Mouse (Mus musculus): ENCODE results near the gene Samd8.

Samd8 gene

DNA sequence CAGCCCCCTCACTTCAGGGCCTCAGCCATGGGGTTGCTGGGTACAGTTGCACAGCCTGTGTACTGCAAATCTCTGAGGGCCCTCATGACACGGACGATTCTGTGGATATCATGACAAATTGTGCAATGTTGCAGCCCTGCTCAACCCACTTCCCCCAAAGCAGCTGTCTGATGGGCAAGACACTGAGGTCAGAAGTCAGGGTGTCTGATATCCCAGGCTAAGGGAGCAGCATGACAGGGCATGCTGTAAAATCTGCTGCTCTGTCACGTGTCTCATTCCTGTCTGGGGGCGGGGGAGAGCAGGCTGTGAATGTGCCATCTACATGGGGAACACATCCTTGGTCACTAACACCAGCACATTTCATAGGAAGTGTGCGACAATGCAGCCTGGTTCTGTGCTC lies 5.2 kb upstream of the Samd8 start:
- CTCF ChIA-PET: no interaction called here

DNA sequence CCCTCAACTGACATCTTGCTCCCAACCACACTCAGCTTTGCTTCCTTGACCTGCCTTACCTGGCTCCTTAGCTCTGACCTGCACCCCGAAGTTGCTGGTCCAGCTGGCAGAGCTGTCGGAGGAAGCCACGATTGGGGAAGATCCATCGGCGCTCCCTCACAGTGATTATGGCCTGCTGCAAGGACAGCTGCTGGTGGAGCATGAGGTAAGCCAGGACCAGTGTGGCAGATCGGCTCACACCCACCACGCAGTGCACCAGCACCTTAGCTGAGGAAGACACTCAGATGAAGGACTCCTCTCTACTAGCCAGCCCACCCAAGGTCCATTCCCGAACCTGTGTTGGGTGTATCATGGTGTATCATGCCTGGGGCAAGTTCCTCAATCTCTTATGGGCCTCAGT lies 4.1 kb upstream of the Samd8 start:
- CTCF ChIA-PET: no interaction called here

DNA sequence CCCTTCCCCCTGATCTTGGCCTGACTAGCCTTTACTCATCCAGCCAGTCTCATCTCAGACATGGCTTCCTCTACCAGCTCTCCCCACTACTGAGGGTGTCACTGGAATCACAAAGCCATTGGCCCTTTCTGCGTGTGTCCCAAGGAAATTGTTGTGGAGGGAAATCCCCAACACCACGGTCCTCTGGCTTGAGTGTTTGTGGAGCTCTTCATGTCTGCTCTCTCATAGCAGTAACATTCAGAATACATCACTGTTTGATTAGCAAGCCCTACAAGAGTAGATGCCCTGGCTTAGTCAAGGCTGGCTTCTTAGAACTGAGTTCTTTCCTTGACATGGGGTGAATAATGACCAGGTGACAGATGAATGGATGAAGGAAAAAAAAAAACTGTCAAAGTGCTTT lies 3.5 kb upstream of the Samd8 start:
- CTCF ChIA-PET: no interaction called here

DNA sequence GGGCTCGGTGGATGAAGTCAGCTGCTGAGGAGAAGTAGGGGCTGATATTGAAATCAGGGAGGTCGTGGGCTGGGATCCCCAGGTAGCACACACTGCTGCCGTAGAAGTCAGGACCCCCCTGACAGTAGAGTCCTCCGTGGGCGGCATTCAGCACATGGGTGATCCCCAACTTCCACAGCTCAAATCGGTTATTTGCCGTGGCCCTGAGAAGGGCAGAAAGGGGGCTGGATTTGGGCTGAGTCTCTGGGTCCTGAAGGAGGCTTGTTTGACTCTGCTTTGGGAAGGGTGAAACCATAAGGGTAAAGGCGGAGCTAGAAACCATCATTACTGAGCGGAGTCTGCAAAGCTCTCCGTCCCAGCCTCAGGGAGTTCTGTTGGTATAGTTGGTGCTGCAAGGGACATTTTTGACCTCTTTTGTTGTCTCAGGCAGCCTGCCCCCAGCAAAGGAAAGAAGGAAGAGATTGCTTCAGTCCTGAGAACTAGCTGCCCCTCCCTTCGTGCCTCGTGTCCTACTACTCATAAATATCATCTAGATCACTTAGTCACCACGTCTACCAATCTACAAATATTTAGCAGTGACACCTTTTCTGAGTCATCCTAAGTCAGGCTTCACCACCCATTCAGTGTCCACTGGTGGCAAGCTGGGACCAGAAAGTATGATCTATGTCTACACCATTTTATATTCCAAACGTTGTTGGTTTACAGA lies 2.7 kb upstream of the Samd8 start:
- CTCF ChIA-PET: interaction anchor here (0.6 kb wide), 1 partner anchor 497 kb away, joined by 5 read pairs; no protein-coding TSS in a partner anchor

DNA sequence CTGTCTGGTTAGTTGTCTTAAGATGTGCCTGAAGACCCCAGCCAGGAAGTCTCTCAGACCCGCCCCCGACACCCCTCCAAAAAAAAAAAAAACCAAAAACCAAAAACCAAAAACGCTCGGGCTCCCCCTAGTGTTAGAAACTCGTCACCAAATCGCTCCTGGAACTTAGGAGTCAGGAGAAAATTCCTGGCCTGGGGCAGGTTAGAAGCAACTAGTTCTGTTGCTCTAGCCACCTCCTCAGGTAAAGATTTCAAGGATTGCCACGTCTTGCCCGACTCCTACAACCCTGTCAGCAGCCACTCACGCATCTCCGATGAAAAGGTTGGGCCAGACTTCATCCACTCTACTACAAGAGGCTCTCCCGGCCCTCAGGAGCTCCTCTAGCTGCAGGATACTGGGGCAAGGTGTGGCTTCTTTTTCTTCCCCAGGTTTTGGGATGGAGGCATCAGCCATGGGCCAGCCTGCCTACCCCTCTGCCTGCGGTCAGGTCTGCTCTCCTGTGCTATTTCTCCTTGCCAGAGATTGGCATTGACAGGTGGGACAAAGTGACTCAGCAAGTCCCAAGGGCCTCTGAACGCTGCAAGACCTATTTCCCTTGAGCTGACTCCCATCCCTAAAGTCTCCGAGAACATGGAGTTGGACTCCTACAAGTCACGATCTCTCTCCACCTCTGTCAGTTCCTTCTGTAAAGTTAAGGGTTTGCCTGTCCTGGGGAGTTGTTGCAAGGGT lies 2.0 kb upstream of the Samd8 start:
- CTCF ChIA-PET: no interaction called here

DNA sequence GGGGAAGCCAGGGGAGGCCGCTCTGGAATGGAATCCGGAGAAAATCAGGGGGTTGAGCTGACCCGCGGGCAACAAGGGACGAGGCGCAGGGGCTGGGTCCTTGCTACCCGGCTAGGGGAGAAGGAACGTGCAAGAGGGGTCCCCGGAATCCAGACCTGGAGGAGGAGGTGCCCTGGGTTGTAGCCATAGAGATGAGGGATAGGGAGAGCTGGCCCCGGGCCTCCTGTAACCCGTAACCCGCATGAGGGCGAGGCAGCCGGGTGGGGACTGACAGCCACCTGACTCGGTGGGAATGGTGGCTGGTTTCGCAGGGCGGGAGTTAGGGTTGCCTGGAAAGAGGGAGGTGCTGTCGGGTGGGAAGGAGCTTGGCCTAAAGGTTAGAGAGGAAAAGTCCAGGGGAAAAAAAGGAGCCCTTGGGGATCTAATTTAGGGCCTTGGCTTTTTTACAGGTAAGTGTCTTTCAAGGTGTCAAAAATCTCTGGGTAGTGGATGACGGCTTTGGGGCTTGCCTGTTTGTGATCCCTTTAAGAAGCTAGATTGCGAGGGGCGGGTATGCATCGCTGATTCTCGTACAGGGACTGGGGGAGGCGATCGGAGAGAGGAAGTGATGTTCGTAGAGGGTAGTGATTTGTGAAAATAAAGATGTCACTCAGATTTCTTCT lies 681 bp downstream of the Samd8 start, which contains the start of gene Dusp13:
Gene Dusp13 (minus strand): TSS at position 301 of the 662 bp plus-strand sequence.
- CTCF ChIA-PET: interaction anchor here (0.7 to 1.2 kb wide), 2 partner anchors 72 to 79 kb away, joined by 3 read pairs; no protein-coding TSS in a partner anchor

DNA sequence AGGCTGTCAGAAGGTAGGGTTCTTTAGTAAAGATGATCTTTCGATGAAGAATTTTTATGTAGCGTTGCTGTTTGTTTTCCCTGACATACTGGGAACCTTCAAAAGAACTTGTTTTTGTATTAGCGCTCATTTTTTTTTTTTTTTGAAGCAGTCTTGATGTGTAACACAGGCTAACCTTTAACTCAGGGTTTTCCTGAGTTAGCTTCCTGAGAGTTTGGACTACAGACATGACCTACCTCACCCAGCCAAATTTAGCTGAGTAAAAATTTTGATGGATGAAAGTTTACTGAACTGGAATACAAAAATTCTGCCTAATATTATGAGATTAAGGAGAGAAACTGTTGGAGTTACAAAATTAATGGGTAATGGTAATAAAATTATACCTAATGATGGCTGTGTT lies 2.1 kb downstream of the Samd8 start:
- CTCF ChIA-PET: interaction anchor here (0.6 to 0.7 kb wide), 2 partner anchors 12 to 606 kb away, joined by 3 to 9 read pairs; no protein-coding TSS in a partner anchor

DNA sequence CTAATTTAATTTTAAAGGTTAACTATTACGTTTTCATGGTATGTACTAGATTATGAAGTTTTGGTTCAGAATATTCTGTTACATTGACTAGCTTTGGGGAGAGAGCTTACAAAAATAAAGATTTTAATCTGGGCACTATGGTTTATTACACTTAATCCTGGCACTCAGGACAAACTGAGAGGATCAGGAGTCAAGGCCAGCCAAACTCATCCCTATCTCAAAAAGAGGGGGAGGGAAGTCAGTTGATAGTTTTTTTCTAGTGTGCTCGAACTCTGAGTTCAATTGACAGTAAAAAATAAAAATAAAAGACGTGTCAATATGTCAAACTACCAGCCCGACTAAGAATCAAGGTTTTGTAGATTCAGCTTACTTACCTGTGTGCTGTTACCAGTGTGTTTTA lies 3.0 kb downstream of the Samd8 start:
- CTCF ChIA-PET: no interaction called here

DNA sequence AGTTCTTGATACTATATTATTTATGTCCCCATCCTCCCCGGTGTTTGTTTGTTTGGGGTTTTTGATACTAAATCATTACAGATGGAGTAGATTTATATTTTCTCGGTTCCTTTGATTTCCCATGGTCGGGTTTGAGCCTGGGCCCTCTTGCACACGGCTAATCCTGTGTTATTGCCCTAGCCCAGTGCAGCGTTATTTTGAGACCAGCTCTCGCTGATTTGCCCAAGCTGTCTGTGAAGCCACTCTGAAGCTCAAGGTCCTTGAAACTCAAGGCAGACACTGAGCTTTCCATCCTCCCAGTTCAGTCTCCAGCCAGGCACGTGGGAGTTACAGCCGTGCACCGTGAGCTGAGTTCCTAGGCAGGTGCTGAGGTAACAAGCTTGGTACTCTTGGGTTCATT lies 11.2 kb downstream of the Samd8 start:
- CTCF ChIA-PET: no interaction called here

DNA sequence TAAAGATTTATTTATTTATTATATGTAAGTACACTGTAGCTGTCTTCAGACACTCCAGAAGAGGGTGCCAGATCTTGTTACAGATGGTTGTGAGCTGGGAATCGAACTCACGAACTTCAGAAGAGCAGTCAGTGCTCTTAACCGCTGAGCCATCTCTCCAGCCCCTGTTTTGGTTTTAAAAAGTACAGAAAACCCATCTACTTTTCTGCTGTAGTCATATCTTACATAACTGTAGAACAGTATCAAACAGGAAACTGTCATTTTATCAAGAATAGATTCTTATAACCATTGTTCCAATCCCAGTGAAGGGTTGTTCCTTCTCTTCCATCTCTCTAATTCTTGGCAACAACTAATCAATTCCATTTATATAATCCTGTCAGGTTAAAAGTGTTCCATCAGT lies 13.4 kb downstream of the Samd8 start:
- CTCF ChIA-PET: no interaction called here

DNA sequence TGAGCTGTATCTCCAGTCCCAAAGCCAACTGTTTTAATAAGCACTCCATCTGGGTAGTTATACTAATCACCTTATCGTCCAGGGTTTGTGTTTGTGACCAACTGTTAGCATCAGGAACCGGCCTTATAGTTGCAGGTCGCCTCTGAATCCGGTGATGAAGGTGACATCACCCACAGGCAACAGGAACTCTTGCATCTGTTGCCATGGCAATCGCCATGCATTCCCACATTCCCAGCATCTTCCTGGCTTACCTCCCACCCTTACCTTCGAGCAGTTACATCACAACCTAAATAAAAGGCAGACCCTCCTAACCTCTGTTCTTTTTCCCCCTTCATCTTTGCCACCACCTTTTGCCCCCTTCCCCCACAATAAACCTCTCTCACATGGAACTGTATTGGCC lies 14.3 kb downstream of the Samd8 start:
- CTCF ChIA-PET: no interaction called here

DNA sequence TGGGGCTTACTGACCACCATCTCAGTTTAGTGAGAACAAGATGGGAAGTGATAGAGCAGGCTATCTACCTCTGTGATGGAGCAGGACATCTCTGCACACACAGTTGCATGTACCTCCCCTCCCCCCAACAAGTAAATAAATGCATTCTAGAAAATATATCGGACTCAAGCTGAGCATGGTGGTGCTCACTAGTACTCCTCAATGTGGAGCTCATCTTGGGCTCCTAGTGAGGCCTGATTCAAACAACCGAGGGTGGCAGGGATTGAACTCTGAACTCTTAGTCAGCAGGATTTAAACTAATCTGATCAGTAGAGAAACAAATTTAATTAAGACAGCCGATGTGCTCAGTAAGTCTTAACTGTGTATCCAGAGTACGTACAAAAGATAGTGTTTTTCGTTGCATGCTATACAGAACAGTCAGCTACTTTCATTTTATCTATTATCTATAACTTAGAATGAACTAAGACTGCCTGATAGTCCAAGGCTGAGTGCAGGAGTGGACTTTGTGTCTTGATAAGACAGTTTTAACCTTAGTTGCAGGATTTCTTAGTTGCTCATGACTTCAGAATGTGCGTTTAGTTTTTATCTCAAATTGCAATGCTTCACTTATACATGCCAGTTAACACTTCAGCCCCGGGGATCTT lies 15.5 kb downstream of the Samd8 start:
- CTCF ChIA-PET: no interaction called here

DNA sequence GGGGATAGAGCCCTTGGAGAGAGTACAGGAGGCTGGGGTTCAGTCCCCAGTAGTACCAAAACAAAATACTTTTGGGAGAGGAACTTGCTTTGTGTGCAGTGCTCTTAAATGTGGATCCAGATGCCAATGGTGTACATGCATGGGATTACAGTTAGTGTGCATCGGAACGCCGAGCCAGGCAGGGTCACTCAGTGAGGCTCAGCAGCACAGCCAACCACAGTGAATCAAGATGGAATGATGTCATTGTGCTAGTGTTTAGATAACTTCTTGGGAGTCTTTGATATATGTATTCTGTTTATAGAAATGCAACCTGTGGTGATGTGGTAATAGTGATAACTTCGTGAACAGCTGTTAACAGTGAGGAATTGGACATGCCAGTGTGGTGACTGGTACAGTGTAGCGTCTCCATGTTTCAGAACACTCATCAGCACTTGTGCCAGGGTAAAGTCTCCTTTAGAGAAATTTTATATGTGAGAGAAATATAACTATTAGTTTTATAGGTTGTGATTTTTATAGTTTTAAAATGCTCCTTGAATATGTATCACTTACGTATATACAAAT lies 16.1 kb downstream of the Samd8 start:
- CTCF ChIA-PET: no interaction called here

DNA sequence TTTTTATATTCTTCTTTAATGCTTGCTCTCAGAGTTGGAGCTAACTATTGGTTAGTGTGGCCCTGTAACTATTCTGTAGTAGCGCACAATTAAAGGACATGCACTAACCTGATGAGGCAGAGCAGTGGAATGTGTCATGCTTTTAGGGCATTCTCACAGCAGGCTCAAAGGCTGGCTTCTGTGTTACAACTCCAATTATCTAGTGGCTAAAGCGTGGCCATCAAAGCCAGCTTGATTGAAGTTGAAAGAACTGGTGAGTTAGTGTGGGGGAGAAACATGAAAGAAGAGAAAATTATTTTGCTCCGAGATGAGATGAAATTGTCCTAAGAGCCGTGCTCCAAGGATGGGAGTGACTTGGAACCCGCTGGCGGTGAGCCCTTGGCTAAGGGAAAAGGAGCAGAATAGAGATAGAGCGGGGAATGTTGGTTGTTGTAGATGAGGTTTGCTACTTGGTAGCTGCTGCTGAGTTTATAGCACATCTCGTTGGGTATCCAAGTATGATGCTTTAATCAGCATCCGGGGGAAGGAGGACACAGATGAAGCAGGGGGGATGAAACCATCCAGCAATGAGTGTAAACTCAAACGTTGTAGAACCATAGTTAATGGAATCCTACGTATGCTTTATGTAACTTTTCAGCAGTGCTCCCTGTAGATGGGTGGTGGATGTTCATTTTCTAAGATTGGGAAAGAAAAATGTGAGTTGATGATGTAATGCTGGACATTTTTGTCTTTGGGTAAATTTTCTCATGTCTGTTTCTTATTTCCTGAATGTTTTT lies 22.4 kb downstream of the Samd8 start:
- CTCF ChIA-PET: no interaction called here

DNA sequence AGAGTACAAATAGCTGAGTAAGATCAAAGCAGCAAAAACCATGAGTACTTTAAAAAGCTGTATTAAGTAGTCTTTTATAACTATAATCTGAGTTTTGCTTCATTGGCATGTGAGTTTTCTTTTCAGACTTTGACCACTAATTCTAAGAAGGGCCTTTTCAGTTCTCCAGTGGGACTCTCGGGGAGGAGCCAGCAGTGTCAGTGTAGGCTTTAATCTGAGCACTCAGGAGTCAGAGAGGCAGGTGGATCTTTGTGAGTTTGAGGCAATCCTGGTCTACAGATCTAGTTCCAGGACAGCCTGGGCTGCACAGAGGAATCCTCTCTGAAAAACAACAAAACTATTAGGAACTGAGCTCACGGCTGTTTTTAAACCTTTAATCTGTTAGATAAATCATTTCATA lies 23.6 kb downstream of the Samd8 start:
- CTCF ChIA-PET: no interaction called here

DNA sequence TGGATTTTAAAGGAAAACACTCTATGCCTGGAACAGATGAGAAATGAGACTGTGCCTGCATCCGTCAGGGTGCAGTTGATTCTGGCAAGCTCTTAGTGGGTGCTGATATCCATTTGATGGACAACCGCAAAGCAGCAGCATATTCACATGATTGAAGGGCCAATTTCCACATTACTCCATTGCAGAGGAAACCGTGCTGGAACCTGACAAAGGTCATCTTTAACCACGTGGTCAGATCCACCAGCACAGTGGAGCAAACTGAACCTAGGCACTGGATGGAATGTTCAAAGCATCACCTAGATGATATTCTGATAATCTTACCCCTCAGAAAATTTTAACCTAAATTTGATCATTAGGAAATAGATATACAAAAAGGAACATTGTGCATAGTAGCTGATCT lies 25.9 kb downstream of the Samd8 start:
- CTCF ChIA-PET: no interaction called here

DNA sequence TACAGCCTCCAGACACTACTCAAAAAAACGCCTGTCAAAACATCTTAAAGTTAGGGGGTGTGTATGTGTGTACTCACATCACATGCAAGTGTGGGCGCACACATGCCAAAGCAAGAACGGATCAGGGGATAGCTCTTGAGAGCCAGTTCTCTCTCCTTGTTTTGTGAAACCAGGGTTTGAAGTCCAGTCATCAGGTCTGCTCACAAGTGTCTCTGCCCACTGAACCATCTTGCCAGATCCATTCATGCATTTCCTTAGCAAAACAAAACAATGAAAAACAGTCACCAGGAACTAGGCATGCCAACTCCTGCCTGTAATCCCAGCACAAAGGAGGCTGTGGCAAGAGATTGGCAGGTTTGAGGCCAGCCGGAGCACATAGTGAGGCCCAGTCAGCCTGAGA lies 36.2 kb downstream of the Samd8 start:
- CTCF ChIA-PET: no interaction called here

DNA sequence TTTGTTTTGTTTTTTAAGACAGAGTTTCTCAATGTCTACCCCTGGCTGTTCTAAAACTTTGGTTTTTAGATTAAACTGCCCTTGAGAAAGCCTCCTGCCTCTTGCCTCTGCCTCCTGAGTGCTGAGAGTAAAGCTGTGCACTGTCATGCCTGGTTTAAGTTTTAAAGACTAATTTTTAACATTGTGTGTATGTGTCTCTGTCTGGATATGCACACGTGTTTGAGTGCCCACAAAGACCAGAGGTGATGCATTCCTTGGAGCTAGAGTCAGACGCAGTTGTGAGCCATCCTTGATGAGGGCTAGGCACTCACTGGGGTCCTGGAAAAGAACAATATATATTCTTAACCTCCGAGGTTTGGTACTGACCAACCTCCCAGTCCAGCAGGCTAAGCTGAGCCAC lies 37.0 kb downstream of the Samd8 start:
- CTCF ChIA-PET: no interaction called here

DNA sequence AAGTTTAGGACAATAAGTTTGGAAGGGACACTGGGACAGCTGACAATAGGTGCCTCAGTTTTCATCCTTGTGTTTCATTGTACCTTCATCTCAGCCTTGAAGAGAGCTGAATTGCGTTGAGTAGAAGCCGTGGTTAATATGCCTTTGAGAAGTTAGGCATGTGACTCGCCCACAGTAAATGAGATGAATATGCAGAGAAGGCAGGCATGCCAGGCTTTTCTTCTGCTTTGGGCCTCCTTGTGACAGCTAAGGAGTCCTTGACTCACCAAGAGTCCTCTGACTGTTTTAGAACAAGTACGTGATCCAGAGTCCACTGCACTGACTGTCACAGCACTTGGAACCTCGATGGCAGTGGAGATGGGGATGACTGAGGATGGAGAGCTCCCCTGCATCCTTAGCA lies 37.8 kb downstream of the Samd8 start:
- CTCF ChIA-PET: no interaction called here

DNA sequence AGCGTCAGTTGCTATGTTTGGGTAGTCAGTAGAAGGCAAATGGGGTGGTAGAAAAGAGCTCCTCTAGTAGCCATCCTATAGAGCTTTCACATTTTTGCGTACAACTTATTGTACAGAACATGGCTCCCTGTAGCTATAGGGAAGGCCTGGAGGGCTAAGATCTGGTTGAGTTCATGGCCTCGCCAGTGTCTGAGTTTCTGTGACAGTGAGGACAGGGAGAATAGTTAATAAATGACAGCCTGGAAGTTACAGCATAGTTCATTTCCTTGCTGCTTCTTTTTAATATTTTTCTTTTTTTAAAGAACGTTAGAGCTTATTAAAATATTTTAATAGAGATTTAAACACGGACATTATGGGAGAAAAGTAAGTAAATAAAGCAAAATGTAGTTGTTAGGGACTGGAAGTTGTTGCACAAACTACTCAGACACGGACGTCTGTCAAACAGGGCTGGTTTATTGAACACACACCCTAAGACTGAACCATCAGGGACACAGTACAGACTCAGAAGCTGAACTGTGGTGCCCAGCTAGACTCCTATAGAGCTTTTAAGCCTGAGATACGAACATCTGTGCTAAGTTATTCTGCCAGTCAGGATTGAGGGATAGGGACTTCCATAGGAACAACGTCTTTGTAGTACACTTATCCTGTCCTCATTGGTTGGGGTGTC lies 40.4 kb downstream of the Samd8 start:
- CTCF ChIA-PET: no interaction called here

DNA sequence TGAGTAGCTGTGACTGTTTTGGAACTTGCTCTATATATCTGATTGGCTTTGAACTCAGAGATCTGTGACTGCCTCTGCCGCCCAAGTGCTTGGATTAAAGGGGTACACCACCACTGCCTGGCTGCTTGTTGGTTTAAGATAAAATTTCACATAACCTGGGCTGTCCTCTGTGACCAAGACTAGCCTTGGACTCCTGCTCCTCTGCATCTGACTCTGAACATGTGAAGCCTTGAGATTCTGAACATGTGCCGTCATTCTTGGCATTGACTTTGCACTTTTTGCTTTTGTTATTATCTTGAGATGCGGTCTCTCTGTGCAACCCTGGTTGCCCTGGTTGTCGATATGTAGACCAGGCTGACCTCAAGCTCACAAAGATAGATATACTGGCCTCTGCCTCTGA lies 41.4 kb downstream of the Samd8 start:
- CTCF ChIA-PET: no interaction called here
